Mouse (Mus musculus) cerebellum, postnatal 4 days (tissue): ENCODE data around the gene Nras.

Experiments used
- DNase-seq, 2 experiments: peaks; one replicate each; pipeline ENCODE4 v3.0.0; 2022; ENCODE audit warnings: low spot score in 2 of 2, mixed read lengths in 1 of 2

The Nras gene

DNA sequence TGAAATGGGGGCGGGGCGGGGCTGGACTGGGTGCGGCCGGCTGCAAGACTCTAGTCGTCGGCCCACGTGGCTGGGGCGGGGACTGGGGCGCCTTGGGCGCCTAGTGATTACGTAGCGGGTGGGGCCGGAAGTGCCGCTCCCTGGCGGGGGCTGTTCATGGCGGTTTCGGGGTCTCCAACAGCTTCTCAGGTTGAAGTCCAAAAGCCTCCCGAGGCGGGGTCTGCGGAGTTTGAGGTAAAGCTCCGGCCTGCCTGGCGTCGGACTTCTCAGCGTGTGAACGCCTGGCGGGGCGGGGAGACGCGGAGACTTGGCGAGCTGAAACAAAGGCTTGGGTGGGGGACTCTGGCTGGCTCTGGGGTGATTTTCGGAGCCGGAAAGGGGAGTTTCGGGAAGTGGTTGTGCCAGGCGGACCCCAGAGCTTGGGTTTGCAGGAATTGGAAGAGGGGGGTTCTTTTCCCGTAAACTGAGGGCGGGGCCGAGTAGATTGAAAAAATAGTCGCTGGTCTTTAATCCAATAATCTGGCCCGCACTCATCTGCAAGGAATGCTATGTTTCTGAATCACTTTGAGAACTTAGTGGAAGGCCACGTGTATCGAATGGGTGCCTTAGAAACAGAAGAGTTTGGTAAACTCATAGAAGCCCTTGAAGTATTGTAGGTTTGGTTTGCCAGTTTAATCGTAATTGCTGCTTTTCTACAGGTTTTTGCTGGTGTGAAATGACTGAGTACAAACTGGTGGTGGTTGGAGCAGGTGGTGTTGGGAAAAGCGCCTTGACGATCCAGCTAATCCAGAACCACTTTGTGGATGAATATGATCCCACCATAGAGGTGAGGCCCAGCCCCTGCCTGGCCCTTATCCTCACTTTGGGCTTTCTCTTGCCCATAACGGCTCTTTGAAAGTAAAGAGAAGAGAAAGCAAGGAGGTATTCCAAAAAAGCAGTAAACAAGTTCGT is at the start of gene Nras:
Gene Nras (plus strand): TSS at position 79 of the 951 bp plus-strand sequence.
- peak; percentile 90 to 94 for DNase-seq

GRCm38 (mm10) chr3:103017350-103017749 is 40.7 kb upstream of the Nras start:
- DNase-seq: no peak

GRCm38 (mm10) chr3:103019462-103019861 is 38.6 kb upstream of the Nras start:
- DNase-seq: no peak

- DNase-seq: peak; percentile 84 to 94
Measured at GRCm38 (mm10) chr3:103020249-103020942, 37.7 kb upstream of the Nras start, which contains the start of gene Csde1. Gene Csde1, plus strand, starts transcription at chr3:103020426.

- DNase-seq: peak; percentile 70 to 85
Measured at GRCm38 (mm10) chr3:103020943-103021638, 37.0 kb upstream of the Nras start.

DNA sequence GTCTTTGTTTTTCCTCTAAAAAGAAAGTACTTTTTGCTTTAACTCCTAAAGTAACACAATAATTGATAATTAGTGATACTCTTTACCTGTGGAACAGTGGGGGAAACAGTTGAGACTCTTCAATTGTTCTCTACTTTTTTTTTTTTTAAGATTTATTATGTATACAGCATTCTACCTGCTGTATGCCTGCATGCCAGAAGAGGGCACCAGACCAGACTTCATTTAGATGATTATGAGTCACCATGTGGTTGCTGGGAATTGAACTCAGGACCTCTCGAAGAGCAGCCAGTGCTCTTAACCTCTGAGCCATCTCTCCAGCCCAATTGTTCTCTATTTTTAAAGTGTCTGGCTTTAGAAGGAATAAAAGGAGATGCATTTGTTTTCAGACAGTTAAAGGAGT is 31.9 kb upstream of the Nras start:
- DNase-seq: no peak

DNA sequence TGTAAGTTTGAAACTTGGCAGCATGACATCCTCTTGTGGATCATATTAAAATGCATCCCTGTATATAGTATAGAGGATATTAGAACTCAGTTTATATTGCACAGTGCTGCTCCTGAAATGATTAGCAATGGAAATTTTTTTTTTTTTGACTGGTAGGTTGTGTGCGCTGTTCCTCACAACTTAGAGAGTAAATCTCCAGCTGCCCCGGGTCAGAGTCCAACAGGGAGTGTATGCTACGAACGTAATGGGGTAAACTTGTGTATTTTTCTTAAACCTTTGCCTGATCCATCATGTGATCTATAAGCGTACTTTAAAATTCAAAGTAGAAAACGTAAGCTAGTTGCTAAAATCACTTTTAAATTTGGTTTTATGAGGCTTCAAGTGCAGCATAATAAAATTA is 17.8 kb upstream of the Nras start:
- DNase-seq: no peak

DNA sequence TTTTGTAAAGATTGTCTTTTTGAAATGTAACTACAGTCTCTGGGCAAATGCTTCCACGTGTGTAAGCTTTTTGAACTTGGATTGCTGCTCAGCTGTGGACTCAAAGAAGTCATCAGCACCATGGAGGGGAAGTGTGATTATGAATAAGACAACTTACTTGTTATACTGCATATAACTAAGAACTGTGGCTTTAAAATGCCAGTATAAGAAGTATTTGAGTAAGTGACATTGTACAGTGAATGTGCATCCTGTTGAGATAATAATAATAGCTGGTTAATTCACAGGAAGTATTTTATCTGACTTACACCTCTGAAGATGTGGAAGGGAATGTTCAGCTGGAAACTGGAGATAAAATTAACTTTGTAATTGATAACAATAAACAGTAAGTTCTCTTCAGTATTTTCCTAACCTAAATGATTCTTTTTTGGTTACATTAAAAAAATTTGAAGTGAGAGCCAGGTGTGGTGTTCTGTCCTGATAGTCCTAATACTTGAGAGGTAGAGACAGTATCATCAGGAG is 17.2 kb upstream of the Nras start:
- no peak for DNase-seq

DNA sequence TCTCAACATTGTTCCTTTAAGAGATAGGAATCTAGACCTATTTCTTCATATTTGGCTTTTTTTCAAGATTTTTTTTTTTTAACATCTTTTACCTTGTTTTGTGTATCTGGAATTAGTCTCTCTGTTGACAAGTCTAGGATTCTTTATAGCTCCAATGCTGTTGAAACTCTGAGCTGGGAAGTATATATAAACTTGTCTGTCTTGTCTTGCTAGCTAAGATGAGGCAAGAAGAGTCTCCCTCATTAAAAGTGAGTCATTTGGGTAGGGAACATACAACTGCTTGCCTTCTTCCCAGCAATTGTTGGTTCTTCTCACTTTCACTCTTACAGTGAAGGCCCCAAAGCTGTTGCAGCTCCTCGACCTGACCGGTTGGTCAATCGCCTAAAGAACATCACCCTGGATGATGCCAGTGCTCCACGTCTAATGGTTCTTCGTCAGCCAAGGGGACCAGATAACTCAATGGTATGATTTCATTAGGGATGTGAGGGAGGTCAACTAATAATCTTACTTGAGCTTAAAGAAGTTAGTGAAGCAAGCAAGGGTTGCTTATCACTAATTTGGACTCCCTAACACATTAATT is 2.0 kb upstream of the Nras start:
- no peak for DNase-seq

GRCm38 (mm10) chr3:103057752-103058151 is 333 bp upstream of the Nras start:
- no peak for DNase-seq

GRCm38 (mm10) chr3:103066927-103067326 is 8.8 kb downstream of the Nras start:
- no peak for DNase-seq

DNA sequence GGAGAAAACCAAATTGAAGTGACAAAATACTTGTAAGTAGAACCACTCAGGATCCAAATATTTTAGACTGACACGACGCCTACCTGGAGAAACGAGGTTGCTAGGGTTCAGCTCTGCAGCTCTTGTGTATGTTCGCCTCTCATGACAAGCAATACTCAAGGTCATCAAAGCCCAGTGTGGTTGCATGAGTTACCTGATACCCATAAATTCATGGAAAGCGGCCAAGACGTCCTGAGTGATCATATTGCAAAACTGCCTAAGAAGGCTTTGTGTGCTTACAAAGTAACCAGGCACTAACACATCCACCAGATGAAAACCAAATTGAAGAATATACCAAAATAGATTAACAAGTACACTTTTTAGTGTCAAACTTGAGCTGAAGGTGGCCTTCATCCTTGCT is 10.9 kb downstream of the Nras start:
- no peak for DNase-seq

- DNase-seq: no peak
Measured at GRCm38 (mm10) chr3:103073771-103074170, 15.7 kb downstream of the Nras start, which contains the start of gene Ampd1. Gene Ampd1, plus strand, starts transcription at chr3:103074014.

GRCm38 (mm10) chr3:103075871-103076270 is 17.8 kb downstream of the Nras start:
- no peak for DNase-seq

DNA sequence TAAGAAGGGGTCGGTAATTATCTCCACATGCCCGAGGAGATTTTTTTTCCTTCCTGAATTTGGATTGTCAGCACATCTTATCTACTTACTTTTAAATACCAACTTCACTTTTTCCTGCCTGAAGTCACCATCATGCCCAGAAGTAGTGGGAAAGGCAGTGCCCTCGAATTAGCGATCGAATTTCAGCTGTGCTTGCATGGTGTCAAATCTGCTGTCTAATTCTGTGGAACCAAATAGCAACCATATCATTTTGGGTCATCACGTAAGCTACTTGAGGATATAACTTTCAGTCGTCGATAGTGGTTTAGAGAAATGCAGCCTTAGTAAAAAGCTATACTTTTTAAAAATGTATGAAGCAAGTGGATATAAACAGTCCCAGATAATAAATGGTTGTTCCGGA is 18.4 kb downstream of the Nras start:
- no peak for DNase-seq

GRCm38 (mm10) chr3:103079301-103079700 is 21.2 kb downstream of the Nras start:
- DNase-seq: no peak

DNA sequence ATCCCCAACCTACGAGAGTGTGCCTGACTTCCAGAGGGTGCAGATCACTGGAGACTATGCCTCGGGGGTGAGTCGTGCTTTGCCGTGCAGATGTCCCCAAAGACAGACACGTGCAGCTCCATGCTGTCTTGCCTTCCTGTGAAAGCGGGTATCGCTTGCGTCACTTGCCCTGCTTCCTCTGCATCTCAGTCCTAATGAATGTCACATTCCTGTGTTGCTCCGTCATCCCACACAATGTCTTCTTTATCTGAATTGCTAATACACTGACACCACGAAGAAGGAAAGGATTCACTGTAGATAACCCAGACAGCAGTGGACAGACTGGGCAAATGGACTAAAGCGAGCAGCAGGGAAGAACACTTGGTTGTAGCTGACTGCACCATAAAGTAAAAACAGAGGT is 23.0 kb downstream of the Nras start:
- DNase-seq: no peak

DNA sequence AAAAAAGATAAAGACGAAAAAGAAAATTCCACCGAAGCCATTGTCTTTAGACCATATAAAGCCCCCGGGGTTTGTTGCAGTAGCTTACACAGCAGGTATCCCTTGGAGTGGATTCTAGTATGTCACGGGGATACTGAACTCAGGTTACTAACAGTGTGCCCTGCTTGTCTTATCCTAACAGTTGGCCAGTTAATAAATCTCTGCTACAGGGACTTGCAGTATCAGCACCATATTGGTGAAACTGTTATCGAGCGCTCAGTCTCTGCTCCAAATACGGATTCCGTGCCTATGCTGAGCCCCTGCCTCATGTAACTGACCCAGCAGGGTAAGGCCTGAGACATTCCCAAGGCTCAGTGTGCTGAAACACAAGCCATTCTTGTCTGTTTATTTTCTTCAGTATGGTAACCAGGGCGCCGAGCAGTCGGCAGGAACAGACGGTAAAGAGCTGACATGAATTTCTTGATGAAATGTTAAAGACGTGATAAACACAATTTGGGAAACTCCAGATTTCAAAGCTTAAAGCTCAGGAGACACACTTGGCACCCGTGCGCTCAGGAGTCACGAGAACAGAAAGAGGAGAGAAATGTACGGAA is 23.9 kb downstream of the Nras start:
- DNase-seq: no peak

DNA sequence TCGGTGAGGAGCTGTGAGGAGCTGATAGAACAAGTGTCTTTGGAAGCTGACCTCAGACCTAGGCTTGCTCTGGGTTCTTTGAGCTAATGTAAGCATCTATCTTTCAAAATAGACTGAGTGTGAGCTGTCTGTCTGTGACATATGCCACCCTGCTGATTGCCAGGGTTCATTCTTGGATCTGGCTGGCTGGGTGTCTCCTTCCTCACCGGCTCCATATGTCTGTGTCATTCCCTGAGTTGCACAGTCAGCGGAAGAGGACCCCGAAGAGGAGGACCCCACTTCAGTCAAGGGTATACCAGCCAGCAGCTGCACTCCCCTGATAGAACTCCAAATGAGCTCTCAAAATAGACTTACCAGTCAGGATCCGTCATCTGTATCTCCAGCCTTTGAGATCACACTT is 24.7 kb downstream of the Nras start:
- DNase-seq: no peak

- no peak for DNase-seq
Measured at GRCm38 (mm10) chr3:103085986-103086385, 27.9 kb downstream of the Nras start.

GRCm38 (mm10) chr3:103091753-103092152 is 33.7 kb downstream of the Nras start:
- DNase-seq: no peak
